Mouse (Mus musculus) limb, embryonic 14.5 days (tissue): ENCODE data around the gene Pllp. TPM values are rescaled to one million over a fixed set of nuclear protein-coding genes. Genes with fewer than 3 reads are reported as not detected.

Experiments used
- ATAC-seq: fragments of 200-750 bp; cut with Nextera tagmentation; 2 replicates; pipeline ENCODE4 v1.8.0; 2017; ENCODE audit warnings: low read depth, moderate number of reproducible peaks, moderate TSS enrichment; ENCODE audit not compliant: low FRiP score
- DNase-seq: peaks from one replicate; pipeline ENCODE4 v3.0.0-alpha.2; 2015; ENCODE audit warnings: low spot score
- H3K27ac ChIP-seq: fragments of 300-500 bp; sonication (generic); replicated peaks from 2 replicates; pipeline ENCODE4 v1.5.1; 2014; ENCODE audit warnings: low read depth, mild to moderate bottlenecking, low read length, moderate library complexity, mixed read lengths
- H3K27me3 ChIP-seq: fragments of 300-500 bp; sonication (generic); 2 replicates; pipeline ENCODE4 v1.6.1; 2014; ENCODE audit warnings: low read length, mixed read lengths; ENCODE audit not compliant: control insufficient read depth, insufficient read depth
- H3K36me3 ChIP-seq: fragments of 300-500 bp; sonication (generic); 2 replicates; pipeline ENCODE4 v1.6.1; 2014; ENCODE audit warnings: mild to moderate bottlenecking, low read length, moderate library complexity, mixed read lengths; ENCODE audit not compliant: control insufficient read depth, insufficient read depth
- H3K4me1 ChIP-seq: fragments of 300-500 bp; sonication (generic); 2 replicates; pipeline ENCODE4 v1.6.1; 2014; ENCODE audit warnings: antibody characterized with exemption, low read length, mixed read lengths; ENCODE audit not compliant: control insufficient read depth, insufficient read depth
- H3K4me2 ChIP-seq: fragments of 300-500 bp; sonication (generic); replicated peaks from 2 replicates; pipeline ENCODE4 v1.6.1; 2014; ENCODE audit warnings: low read depth, mild to moderate bottlenecking, low read length, moderate library complexity; ENCODE audit not compliant: severe bottlenecking
- H3K4me3 ChIP-seq: fragments of 300-500 bp; sonication (generic); replicated peaks from 2 replicates; pipeline ENCODE4 v1.5.1; 2014; ENCODE audit warnings: low read length
- H3K9ac ChIP-seq: fragments of 300-500 bp; sonication (generic); 2 replicates; pipeline ENCODE4 v1.6.1; 2014; ENCODE audit warnings: mild to moderate bottlenecking, low read depth, low read length, moderate library complexity; ENCODE audit not compliant: severe bottlenecking
- H3K9me3 ChIP-seq: fragments of 300-500 bp; sonication (generic); 2 replicates; pipeline ENCODE4 v1.6.1; 2016; ENCODE audit warnings: low read length; ENCODE audit not compliant: control insufficient read depth
- POLR2A ChIP-seq: fragments of 200-500 bp; IDR thresholded peaks from 2 replicates; pipeline ENCODE4 v1.8.0; 2012; ENCODE audit warnings: inconsistent platforms, mild to moderate bottlenecking, moderate library complexity, borderline replicate concordance; ENCODE audit not compliant: insufficient read depth, insufficient read length; ENCODE audit errors: extremely low read depth
- WGBS: fragments of 180-500 bp; shearing (Covaris S2); extraction: QIAGEN DNeasy Blood & Tissue Kit; methylation state at CpG from one replicate; pipeline ENCODE4 v1.1.7; 2014; 5-methylcytosine and 5-hydroxymethylcytosine counted together
- polyA plus RNA-seq, 2 experiments: library from polyadenylated mRNA; depleted of rRNA in 1 of 2; stranded (reverse) in 1 of 2; unstranded in 1 of 2; fragments of >200 nt; fragmentation: Nextera tagmentation in 1 of 2; extraction: Ambion mirVana in 1 of 2; gene quantifications; 2 replicates each; pipeline versions ENCODE4 v1.2.1 to v1.2.3; 2012 to 2014

Gene Pllp
- polyA plus RNA-seq, 2 experiments = 1.6 to 3.6 TPM

DNA sequence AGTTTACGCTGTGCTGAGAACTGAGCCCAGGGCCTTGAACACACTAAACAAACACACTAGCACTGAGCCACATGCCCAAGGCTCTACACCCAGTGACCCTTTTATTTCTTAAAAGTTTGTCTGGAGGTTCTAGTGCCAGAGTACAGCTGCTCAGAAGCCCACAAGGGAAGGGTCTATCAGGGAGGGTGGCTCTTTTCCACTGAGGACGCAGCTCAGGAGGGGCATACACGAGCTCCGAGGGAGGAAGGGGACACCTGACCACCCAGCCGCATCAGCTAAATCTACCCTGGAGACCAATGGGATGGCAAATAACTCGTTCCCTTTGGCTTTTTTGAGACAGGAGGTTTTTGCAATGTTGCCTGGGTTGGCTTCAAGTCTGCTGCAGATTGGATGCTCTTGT, 1.9 kb upstream of the Pllp start:
- no peaks in the 10 kb centered on the region for H3K9me3 ChIP-seq
- H3K4me3 ChIP-seq = no peak overlapping the region
- peaks cover 49% of the 10 kb centered on the region for H3K27me3 ChIP-seq
- H3K9ac ChIP-seq = no peak overlapping the region
- no peak for DNase-seq
- H3K4me2 ChIP-seq = no peak overlapping the region
- H3K27ac ChIP-seq = no peak overlapping the region
- no peaks in the 10 kb centered on the region for H3K36me3 ChIP-seq
- TF ChIP-seq POLR2A = no peak
- no peak for ATAC-seq
- 80% methylated on average over 6 of the region's 6 CpGs for WGBS
- peaks cover 3% of the 10 kb centered on the region; the same call in 1 of the 2 replicates for H3K4me1 ChIP-seq

DNA sequence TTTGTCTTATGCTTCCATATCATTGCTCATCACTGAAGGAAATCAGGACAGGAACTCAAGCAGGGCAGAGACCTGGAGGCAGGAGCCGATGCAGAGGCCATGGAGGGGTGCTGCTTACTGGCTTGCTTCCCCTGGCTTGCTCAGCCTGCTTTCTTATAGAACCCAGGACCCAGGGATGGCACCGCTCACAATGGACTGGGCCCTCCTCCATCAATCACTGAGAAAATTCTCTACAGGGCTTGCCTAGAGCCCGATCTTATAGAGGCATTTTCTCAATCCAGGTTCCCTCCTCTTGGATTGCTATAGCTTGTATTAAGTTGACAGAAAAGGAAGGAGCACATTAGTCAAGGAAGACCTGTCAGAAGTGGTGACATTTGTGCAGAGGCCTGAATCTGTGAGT, 488 bp upstream of the Pllp start:
- no peaks in the 10 kb centered on the region for H3K9me3 ChIP-seq
- H3K27me3 ChIP-seq = peaks cover 51% of the 10 kb centered on the region
- H3K4me2 ChIP-seq = peak overlapping the region; percentile 76; the same call in 1 of the 2 replicates
- H3K4me3 ChIP-seq = 0 out of 2 replicates have a peak overlapping the region, but pooled peaks have one; percentile 41
- WGBS = 65% methylated on average over 3 of the region's 3 CpGs
- no peak for DNase-seq
- no peak overlapping the region for H3K27ac ChIP-seq
- H3K36me3 ChIP-seq = no peaks in the 10 kb centered on the region
- H3K4me1 ChIP-seq = peaks cover 3% of the 10 kb centered on the region; the same call in 1 of the 2 replicates
- no peak overlapping the region for H3K9ac ChIP-seq
- TF ChIP-seq POLR2A = no peak
- ATAC-seq = no peak

DNA sequence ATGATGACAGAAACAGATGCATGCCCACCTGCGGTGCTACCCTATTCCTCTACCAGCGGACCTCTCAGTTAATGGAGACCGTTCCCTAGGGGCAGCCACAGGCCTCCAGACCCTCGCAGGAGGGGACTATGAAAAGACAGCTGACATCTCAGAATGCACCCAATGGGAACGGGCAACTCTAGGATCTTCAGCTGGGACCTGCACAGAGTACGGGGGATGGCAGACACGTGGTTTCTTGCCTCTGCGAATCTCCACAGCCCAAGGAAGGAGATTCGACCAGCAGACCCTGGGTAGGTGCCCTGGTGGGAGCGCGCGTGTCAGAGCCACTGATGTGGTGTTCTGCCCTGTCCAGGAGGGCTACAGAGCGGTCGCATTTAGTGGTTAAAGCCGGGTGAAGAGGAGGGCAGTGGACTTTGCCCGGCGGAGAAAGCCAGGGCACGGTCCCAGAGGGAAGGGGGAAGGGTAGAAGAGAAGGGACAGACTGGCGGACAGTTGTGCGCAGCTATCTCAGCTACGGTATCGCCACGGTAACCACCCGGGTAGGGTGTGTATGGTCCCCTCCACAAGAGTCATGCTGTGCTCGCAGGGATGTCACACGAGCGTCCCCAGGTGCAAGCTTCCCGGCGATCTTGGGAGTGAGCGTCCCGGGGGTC, 611 bp downstream of the Pllp start:
- Histone ChIP-seq H3K27me3 (peaks cover 51% of the 10 kb centered on the region), H3K4me1 (peaks cover 3% of the 10 kb centered on the region; the same call in 1 of the 2 replicates), H3K9me3 (no peaks in the 10 kb centered on the region), H3K9ac (0 out of 2 replicates have a peak overlapping the region, but pooled peaks have one; percentile 16), H3K27ac (no peak overlapping the region), H3K4me3 (peak overlapping the region; percentile 41), H3K36me3 (no peaks in the 10 kb centered on the region), H3K4me2 (peak overlapping the region; percentile 76)
- no peak for TF ChIP-seq POLR2A
- WGBS = under 1% methylated on average over 30 of the region's 31 CpGs
- ATAC-seq (peak; percentile 24; the same call in 1 of the 2 replicates), DNase-seq (no peak)

DNA sequence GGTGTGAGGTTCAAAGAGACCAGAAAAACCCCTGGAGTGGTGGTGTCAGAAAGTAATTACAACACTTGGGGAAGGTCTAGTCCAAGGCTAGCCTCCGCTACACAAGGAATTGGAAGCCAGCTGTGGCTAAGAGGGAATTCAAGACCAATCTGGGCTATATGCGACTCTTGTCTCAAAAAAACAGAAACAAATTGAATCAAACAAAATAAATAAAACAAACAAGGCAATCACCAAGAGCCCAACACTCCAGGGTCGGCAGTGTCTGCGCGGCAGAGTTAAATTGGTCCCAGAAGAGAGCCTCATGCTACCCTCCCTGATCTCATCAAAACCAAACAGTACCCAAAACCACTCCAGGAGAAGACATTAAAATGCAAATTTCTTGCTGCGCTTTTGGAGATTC, 1.4 kb downstream of the Pllp start:
- no peak for TF ChIP-seq POLR2A
- 2% methylated on average over 6 of the region's 6 CpGs for WGBS
- ATAC-seq (no peak), DNase-seq (no peak)
- no peak overlapping the region for H3K4me3 ChIP-seq
- no peaks in the 10 kb centered on the region for H3K36me3 ChIP-seq
- no peak overlapping the region for H3K27ac ChIP-seq
- H3K27me3 ChIP-seq = peaks cover 51% of the 10 kb centered on the region
- peaks cover 3% of the 10 kb centered on the region; the same call in 1 of the 2 replicates for H3K4me1 ChIP-seq
- no peak overlapping the region for H3K4me2 ChIP-seq
- H3K9ac ChIP-seq = no peak overlapping the region
- no peaks in the 10 kb centered on the region for H3K9me3 ChIP-seq

DNA sequence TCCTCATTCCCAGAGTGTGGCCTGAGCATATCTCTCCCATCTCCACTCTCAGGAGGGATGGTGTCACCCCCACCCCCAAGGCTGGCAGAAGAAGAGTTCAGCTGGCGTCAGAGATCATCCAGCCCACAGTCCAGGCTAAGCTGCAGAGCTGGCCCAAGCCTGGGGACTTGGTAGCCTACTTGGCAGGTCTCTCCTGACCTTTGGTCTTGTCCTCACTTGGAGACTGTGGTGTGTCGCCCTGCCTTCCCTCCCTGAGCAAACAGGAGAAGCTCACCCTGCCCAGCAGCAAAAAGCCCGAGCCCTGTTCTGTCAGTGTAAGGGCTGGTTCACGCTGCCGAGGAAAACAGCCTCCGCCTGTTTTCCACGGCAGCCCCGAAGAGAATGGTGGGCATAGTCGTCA, 10.1 kb downstream of the Pllp start:
- TF ChIP-seq POLR2A = no peak
- Histone ChIP-seq H3K27me3 (no peaks in the 10 kb centered on the region), H3K9me3 (no peaks in the 10 kb centered on the region), H3K36me3 (no peaks in the 10 kb centered on the region), H3K4me3 (no peak overlapping the region), H3K4me2 (no peak overlapping the region), H3K4me1 (no peaks in the 10 kb centered on the region), H3K27ac (no peak overlapping the region), H3K9ac (no peak overlapping the region)
- DNase-seq (no peak), ATAC-seq (no peak)
- WGBS = 70% methylated on average over 9 of the region's 9 CpGs
